Mouse (Mus musculus) kidney, adult 11 months (tissue): ENCODE measurements around the gene Hydin.

Source experiments
- DNase-seq: peaks from one replicate; pipeline ENCODE4 v3.0.0; 2022

Gene Hydin

DNA sequence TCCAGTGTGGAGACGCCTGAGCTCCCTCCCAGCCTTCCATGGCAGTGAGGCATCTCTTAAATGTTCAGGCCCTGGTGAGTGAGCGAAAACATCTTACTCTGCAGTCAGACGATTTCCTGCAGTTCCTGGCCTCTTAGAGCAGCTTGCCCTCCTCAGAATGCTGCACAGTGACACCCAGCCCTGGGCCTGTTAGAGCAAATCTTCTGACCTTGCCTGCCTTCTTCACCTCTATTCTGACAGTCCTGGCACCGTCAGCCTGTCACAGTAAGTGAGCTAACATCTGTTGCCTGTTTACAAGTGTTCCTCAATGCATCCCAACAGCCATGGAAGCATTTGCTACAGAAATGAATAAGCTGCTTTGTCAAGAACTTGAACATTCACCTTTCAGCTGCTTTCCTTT lies 376.4 kb downstream of the Hydin start:
- DNase-seq = no peak

DNA sequence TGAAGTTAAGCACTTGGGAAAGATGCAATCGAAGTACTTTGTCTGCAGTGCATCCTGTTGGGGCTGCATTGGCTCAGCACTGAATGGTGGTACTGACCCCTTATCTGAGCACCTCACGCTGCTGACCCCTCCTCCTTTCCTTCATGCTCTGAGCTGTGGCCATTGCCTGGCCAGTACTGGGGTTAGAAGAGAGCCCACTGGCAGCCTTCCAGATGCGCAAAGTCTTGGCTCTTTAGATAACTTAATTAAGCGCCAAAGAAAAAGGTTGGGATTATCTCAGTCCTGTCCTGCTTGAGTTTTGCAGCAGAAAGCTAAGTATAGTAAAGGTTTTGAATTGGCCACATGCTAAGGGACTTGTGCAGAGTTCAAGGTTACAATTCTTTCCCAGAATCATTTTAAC lies 377.6 kb downstream of the Hydin start:
- no peak for DNase-seq

- DNase-seq = no peak
These were observed 378.1 kb downstream of the Hydin start for GRCm38 (mm10) chr8:110644901-110645300.

- DNase-seq = peak; percentile 55
These were observed 378.6 kb downstream of the Hydin start for GRCm38 (mm10) chr8:110645340-110645739.

DNA sequence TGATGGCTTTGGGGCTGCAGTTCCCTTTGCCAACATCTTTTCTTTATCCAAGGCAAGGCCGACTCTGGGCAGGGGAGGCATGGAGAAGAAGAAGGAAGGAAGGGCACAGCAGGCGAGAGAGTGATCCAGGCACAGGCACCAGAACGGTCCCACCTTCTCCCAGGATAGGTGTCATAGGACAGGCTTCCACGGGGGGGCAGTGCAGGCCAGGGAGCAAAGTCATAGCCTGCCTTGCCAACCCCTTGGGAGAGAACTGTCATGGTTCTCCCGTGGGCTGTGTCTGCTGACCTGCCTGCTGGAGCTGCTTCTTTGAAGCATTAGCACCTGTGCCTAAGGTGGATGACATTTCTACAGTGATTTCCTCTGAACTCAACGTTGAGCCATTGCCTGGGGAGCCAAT lies 379.3 kb downstream of the Hydin start:
- peak; percentile 59 for DNase-seq

DNA sequence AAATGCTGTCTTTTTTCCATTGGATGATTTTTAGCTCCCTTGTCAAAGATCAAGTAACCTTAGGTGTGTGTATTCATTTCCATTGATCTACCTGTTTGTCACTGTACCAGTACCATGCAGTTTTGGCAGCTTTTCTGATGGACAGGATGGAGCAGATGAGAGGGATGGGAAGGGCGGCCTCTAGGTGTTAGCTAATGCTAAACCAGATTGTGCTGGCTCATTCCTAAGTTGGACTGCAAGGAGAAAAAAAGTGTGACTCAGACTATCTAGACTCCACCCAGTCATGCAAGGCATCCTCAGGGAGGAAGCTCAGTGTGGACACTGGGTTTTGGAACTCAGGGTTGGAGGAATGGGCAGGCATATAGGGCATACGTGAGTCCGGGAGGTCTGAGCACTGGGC lies 381.8 kb downstream of the Hydin start:
- DNase-seq = no peak

DNA sequence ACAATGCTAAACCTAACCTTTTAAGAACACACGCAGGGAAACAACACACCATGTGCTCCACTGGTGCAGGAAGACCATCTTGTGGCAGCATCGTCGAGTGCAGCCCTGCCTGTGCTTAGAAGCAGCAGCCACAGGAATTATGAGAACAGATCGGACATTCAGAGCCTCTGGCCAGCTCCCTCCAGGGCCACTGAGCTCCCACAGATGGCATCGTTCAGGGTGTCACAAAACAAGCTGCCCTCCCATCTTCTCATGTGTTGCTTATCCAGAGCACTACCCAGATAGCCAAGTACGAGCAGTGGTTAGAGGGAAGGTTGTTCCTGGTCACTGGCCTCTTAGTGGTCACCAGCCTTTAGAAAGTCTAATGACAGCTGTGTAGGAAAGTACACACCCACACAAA lies 382.5 kb downstream of the Hydin start:
- no peak for DNase-seq

- DNase-seq = no peak
These were observed 384.1 kb downstream of the Hydin start for GRCm38 (mm10) chr8:110650838-110651237.

DNA sequence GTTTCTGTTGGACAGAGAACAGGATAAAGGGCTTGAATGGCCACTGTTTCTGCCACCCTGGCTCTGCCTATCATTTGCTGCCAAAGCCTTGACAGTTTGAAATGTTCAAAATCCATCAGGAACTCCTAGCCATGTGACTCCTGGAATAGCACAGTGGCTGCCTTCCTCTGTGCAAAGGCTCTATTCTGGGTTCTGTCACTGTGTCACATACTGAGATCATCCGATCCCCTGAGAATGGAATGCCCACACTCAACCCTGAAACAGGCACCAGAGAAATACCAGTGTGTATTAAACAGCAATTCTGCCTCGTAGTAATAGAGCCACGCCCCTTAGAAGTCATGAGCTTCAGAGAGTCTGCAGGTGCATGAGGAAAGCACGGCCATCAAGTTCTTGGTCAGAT lies 385.1 kb downstream of the Hydin start:
- DNase-seq = no peak

DNA sequence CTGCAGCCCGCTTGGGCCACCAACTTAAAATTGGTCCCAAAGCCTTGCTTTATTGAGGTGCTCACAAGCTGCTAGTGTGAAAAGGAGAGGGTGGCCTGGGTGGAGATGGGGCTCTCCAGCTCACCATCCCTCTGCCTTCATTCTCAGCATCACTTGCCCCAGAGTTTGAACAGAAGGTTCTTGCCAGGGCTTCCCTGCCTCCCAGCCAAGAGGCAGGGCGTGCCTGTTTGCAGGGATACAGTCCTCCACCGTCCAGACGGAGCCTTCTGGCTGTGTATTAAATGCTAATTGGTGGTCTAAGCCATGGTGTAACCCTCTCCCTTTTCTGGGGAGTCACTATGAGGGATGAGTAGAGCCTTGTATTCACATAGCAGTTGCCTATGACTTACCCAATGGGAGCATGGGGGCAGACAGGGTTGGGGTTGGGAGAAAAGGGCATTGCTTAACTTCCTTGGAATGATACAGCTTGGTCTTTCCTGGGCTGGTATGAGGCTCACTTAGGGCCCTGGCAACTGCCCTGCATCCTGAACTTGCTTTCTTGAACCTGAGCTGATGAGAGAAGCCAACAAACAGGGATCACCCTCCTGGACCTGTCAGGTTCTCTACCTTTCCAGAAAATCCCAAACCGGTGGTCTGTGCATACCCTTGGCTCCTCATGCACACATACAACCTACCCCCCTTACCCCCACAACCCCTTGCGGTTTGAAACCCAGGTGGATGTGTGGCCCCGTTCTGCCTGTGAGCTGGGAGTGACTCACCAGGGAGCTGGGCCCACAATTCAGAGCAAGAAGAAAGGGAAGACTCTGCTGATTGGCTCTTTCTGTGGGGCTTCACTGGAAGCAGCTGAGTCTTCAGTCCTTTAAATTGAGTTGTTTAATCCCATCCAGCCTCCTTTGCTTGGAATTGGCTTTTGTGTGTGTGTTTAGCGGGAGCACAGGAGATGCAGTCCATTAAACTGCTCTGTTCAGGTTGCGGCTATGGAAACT lies 387.6 kb downstream of the Hydin start:
- DNase-seq = no peak

- DNase-seq = no peak
These were observed 389.1 kb downstream of the Hydin start for GRCm38 (mm10) chr8:110655827-110656226.

DNA sequence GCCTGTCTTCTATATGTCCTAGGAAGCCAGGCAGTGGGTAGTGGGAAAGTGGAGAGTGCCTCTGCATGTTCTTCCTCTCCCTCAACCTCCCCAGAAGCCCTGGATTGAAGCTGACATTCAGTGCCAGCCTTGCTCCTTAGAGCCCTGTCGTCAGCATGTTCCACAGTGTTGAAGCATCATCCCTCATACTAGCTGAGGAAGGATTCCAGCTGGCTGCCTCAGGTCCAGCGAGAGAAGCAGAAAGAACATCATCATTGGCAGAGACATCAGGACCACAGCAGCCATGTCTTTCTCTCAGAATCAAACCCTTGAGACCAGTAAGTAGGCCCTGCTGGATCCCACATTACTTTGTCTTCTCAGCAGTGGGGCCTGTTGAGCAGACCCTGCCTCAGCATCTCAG lies 390.9 kb downstream of the Hydin start:
- no peak for DNase-seq
